Mouse (Mus musculus): ENCODE data around the gene Tbrg1.

DNA sequence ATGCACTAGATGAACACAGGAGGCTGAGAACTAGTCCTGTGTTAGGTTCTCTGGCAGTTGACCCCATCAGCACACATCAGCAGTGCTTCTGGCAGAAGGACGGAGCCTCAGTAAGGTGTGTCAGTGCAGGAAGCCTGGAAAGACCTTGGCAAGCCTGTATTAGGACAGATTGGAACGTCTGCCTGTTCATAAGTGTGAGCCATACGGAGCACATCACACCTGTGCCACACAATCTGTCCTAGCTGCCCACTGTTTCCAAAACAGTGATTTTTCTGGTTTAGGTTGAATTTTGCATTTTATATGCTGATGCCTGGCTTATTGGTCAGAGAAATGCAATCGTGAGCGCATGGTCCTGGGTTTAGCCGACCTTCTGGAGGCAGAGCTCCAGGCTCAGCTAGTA lies 35.8 kb downstream of the Tbrg1 start:
- no peak for TF ChIP-seq CTCF (IDR thresholded peaks at IDR 0.05; ENCODE audit: borderline replicate concordance, insufficient read depth, low read length)
- no peak for TF ChIP-seq POLR2A (IDR thresholded peaks at IDR 0.05; ENCODE audit: low read depth, low read length)
